Mouse (Mus musculus) activated CD4-positive, CD25-positive, alpha-beta regulatory T cell, adult 4 months (primary cell): ENCODE measurements around the gene Pvalb. TPM values are rescaled to one million over a fixed set of nuclear protein-coding genes. Genes with fewer than 3 reads are reported as not detected.

Source experiments
- ATAC-seq: one replicate; pipeline ENCODE4 v1.8.0; 2017
- polyA plus RNA-seq, 2 experiments: library from polyadenylated mRNA; unstranded; fragments of 100-300 nt; shearing (Covaris generic); gene quantifications; one replicate each; pipeline ENCODE4 v1.2.1; 2017

Gene Pvalb
- not detected for polyA plus RNA-seq

DNA sequence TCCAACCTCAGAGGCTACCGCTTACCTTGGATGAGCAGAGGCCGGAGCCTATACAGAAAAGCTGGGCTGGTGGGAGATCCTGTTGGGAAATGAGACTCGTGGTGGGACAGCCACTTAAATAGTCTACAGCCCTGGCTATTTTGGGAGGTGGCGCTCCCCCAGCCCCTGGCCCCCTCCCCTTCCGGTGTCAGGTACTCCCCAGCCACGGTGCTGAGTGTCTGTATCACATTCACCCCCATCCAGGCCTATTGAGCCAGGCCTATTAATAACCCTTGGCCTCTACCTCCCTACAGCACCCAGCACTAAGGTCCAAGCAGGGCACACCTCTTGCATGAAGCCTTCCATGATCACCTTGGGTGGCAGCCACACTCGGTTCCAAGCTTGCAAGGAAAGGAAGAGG is at the start of gene Pvalb:
Gene Pvalb, minus strand, starts transcription at position 89 of the 400 bp plus-strand sequence.
- no peak for ATAC-seq

DNA sequence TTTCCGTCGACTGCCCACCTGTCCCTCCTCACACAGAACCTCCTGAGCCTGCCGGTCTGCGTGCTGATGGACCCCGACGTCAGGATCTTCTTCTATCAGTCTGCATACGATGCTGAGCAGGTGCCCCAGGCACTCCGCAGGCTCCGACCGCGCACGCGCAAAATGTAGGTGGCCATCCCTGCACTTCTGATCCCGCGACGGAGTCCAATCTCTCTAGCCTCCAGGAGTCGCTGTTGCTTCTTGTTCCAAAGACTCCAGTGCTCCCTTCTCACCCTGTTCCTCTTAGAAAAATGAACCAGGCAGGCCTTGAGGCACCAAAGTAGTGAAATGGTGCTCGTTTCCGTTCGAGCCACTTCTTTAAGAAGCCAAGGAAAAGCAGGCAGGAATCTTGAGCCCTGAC is 48.6 kb upstream of the Pvalb start:
- no peak for ATAC-seq

- ATAC-seq: peak; percentile 33
Observed at GRCm38 (mm10) chr15:78248410-78248809, 42.2 kb upstream of the Pvalb start.

DNA sequence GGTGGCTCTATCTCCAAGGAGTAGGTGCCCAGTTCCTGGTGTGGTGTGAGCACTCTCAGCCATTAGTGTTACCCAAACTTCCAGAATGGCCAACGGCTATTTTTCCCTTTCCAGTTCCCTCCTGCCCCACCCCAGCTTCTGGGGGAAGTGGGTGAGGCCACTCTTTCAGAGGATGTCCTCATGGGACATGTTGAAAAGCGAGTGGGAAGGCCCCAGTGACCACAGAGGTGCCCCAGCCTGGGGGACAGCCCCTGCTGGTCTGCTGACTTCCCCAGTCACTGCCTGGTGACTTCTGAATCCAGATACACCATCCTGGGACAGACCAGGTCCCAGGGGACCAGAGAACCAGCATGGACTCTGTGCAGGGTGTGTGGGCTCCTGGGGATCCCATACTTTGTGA is 41.5 kb upstream of the Pvalb start:
- ATAC-seq: no peak

- no peak for ATAC-seq
Observed at GRCm38 (mm10) chr15:78246143-78247116, 40.2 kb upstream of the Pvalb start.

DNA sequence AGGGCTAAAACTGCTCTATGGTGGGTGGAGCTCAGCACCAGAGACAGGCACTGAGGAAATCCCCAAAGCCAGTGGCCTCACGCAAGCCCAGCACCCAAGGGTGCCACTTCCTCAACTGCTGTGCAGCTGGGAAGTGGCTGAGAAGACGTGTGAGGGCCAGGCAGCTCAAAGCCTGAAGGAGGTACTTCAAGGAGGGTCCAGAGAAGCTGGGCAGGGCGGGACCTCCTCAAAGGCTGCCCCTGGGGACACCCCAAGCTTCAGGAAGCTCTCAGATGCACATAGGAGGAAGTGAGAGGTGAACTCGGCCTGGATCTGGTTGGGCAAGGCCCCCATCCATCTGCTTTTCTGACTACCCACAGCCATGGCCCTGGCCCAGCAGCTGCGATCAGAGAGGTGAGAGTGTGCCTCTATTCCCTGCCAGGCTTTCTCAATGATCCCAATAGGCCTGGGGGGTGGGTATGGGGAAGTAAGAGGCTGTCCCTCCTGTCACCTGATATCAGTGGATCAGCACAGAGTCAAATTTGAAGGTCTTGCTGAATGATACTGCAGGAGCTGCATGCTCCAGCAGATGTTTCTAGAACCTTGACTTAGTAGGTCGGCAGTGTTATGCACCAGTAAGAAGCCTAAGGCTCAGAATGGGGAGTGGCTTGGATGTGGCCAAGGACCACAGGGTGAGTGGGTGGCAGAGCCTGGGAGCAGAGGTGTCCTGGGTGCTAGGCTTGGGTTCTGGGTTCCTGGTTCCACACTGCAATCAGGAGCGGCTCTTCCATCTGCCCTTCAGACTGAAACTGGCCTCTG is 38.7 kb upstream of the Pvalb start, which contains the start of gene Ncf4:
Gene Ncf4, plus strand, starts transcription at position 107 of the 798 bp plus-strand sequence.
- peak; percentile 81 for ATAC-seq

GRCm38 (mm10) chr15:78243774-78244173 is 37.6 kb upstream of the Pvalb start:
- no peak for ATAC-seq

- ATAC-seq: no peak
Observed at GRCm38 (mm10) chr15:78243061-78243460, 36.9 kb upstream of the Pvalb start.

DNA sequence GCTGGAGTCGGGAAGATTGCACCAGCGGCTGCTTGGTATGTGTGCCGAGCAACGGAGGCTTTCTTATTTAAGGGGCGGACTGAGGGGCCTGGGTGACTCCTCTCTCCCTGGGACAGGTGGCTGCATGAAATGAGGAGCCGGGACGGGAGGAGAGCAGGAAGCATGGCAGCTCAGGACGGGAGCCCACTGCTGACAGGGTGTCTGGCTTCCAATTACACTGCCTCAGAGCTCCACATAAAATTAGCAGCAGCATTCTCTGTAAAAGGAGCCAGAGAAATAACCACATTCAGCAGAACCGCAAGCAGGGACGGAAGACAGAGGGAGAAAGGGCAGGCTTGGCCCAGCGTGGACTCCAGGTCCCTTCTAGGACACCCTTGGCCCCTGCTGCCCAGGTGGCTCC is 35.1 kb upstream of the Pvalb start:
- ATAC-seq: no peak

DNA sequence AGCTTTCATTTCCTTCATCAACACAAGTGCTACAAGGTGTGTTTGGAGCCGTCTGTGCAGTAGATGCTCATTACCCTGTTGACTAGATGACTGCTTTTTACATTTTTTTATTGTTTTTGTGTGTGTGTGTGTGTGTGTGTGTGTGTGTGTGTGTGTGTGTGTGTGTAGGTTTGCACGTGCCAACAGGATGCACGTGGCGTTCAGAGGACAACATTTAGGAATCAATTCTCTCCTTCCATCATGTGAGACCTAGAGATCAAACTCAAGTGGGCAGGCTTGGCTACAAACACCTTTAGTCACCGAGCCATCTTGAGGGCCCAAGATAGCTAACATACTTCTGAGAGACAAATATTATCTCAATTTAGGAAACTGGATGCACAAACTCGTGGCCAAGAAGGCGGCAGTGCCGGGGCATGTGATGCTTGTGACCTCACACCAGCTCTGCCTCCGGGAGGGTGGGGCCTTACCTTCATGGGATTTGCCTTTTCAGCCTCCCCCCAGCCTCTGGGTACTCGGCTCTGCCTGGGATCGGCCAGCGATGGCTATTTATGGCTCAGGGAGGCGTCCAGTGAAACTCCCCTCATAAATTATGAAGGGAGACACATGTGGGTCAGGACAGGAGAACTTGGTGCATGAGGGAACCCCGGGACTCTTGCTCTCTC is 33.9 kb upstream of the Pvalb start:
- ATAC-seq: no peak

GRCm38 (mm10) chr15:78239453-78239852 is 33.3 kb upstream of the Pvalb start:
- ATAC-seq: no peak

DNA sequence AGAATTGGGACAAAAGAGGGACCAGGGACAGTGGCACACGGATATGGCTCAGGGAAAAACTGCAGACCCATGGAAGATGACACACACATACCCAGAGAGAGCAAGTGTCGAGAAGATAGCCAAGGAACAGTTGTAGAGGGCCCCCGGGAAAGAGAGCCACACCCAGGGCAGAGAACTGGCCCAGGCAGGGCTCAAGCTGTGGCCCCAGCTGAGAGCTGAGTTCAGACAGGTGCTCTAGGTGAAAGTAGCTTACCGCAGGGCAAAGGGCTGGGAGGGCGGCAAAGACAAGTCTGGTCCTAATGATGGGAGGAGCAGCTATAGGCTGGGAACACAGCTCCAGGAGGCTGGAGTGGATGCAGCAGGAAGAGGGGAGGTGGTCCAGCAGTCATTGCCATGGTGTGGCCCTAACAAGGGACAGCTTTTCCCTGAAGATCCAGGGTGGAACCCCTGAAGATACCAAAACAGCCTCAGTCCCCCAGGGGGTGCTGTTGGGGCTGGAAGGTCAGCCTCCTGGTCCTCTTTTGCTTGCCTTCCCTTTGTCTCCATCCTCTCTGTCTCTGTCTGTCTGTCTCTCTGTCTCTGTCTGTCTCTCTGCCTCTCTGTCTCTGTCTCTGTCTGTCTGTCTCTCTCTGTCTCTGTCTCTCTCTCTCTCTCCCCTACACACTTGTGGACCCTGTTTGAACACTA is 28.8 kb upstream of the Pvalb start:
- no peak for ATAC-seq

DNA sequence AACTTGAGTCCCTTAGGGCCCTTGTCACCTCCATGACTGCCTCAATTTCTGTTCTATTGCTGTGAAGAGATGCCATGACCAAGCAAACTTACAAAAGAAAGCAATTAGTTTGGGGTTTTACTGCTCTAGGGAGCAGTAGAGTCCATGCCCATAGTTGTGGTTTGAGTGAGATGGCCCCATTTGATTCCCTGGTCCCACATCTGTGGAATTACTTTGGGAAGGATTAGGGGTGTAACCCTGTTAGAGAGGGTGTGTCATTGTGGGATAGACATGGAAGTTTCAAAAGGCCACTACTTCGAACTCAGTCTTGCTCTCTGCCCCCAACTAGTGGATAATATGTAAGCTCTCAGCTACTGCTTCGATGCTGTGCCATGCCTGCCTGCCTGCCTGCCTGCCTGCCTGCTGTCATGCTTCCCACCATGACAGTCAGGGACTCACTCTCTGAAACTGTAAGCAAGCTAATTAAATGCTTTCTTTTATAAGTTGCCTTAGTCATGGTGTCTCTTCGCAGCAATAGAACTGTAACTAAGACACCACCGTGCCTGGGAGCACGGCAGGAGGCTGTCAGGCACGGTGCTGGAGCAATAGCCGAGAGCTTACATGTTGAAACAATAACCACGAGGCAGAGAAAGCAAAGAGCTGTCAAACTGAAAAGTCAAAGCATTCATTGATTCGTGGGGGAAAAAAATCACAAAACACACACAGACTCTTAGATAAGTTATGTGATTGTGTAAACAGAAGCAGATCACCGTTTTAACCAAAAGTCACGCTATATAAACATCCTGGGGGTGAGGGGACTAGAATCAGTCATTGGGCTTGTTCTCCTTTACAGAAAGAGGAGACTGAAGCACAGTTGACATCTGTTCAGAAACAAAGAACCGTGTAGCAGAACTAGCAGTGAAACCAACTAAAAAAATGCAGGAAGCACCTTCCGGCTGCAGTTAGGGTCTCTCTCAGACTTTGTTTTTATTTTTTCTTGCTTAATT is 25.4 kb upstream of the Pvalb start:
- no peak for ATAC-seq

DNA sequence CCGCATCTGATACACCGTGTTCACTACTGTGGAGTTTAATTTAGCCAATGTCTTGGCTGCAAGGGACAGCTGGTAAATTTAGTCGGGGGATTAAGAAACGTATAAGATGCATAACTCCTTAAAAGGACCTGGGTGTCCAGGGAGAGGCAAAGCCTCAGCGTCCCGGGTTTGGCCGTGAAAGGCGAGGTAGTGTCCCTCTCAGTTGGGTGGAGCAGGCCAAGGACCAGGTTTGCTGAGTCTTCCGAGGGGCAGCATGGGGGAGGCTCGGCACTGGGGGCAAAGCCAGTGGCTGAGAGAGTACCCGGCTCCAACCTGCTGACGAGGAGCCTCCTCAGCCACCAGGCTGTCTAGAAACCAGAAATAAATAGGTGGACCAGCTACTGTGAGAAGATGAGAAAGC is 21.6 kb upstream of the Pvalb start:
- no peak for ATAC-seq

GRCm38 (mm10) chr15:78215269-78215668 is 9.1 kb upstream of the Pvalb start:
- no peak for ATAC-seq

- ATAC-seq: no peak
Observed at GRCm38 (mm10) chr15:78211367-78211766, 5.2 kb upstream of the Pvalb start.

GRCm38 (mm10) chr15:78210203-78210602 is 4.0 kb upstream of the Pvalb start:
- ATAC-seq: no peak

GRCm38 (mm10) chr15:78205192-78205591 is 1.0 kb downstream of the Pvalb start:
- no peak for ATAC-seq

- ATAC-seq: no peak
Observed at GRCm38 (mm10) chr15:78204053-78204847, 1.9 kb downstream of the Pvalb start.
